In genomic region chr6:17266466-17266865, GRCm38 (mm10) we compare ENCODE assay signal across 24 mouse cellular contexts. TPM values are rescaled to one million over a fixed set of nuclear protein-coding genes. Genes with fewer than 3 reads are reported as not detected.
DNase-seq lines count a peak whose midpoint lies in the region; ATAC-seq and TF ChIP-seq lines count a peak whose summit lies in the region.
"Had no signal": no experiment of that assay in that cellular context is flagged by ENCODE, and none has a peak within 500 bp of the region (broad histone marks: within the 10 kb centered on the region; RNA-seq: fewer than 3 reads in every experiment).

No protein-coding gene starts in this region.

- H3K36me3 ChIP-seq in kidney, postnatal 0 days (ENCODE audit: insufficient read depth, low read length), result no peaks in the 10 kb centered on the region
- H3K36me3 ChIP-seq in stomach, embryonic 15.5 days, result no peaks in the 10 kb centered on the region
- H3K36me3 ChIP-seq: embryonic facial prominence, embryonic 10.5 days; heart, embryonic 12.5 days; hindbrain, embryonic 10.5 days; midbrain, embryonic 15.5 days; neural tube, embryonic 12.5 days had no signal

- DNase-seq in kidney, postnatal 0 days (ENCODE audit: low spot score), result peak; percentile 25
- no peak for DNase-seq in kidney, postnatal 36 days
- peak; percentile 65 for DNase-seq in NIH3T3 (ENCODE audit: low read depth)
- DNase-seq in urinary bladder, adult 18-20 months (ENCODE audit: low spot score in 2 of 2), result no peak
- DNase-seq in cerebellum, adult 9-10 months, result no peak
- DNase-seq: adrenal gland, postnatal 14 days; cerebellum, postnatal 10 days; forebrain, postnatal 0 days; heart, postnatal 10 days; kidney, adult 18-20 months; kidney, postnatal 4 days; right cerebral cortex, postnatal 25 days; spleen, adult 18-20 months; thymus, adult 18-20 months; thymus, postnatal 36 days had no signal

- H3K4me3 ChIP-seq in kidney, postnatal 0 days (replicated peaks; ENCODE audit: low read depth, low read length), result no peak overlapping the region
- no peak overlapping the region for H3K4me3 ChIP-seq in brown adipose tissue, adult 24 weeks (ENCODE audit: insufficient read depth, low read depth, low read length)
- H3K4me3 ChIP-seq in stomach, embryonic 15.5 days (replicated peaks), result no peak overlapping the region
- H3K4me3 ChIP-seq: embryonic facial prominence, embryonic 10.5 days; heart, embryonic 12.5 days; hindbrain, embryonic 10.5 days; midbrain, embryonic 15.5 days; neural tube, embryonic 12.5 days had no signal

- no peak overlapping the region for H3K27ac ChIP-seq in kidney, postnatal 0 days
- peak overlapping the region; percentile 73 for H3K27ac ChIP-seq in brown adipose tissue, adult 24 weeks (replicated peaks; ENCODE audit: low read depth, low read length)
- peak overlapping the region; percentile 53 for H3K27ac ChIP-seq in stomach, embryonic 15.5 days
- H3K27ac ChIP-seq: embryonic facial prominence, embryonic 10.5 days; hindbrain, embryonic 10.5 days; liver, embryonic 14.5 days; midbrain, embryonic 15.5 days; neural tube, embryonic 12.5 days had no signal

- no peaks in the 10 kb centered on the region for H3K9me3 ChIP-seq in kidney, postnatal 0 days (replicated peaks; ENCODE audit: low read length)
- no peaks in the 10 kb centered on the region for H3K9me3 ChIP-seq in stomach, embryonic 15.5 days
- H3K9me3 ChIP-seq: embryonic facial prominence, embryonic 10.5 days; heart, embryonic 12.5 days; hindbrain, embryonic 10.5 days; midbrain, embryonic 15.5 days; neural tube, embryonic 12.5 days had no signal

- ATAC-seq in kidney, postnatal 0 days (replicated peaks; ENCODE audit: low FRiP score, low read depth), result no peak
- no peak for ATAC-seq in stomach, embryonic 15.5 days (ENCODE audit: insufficient read depth, low FRiP score, low read depth)
- ATAC-seq: forebrain, postnatal 0 days; hindbrain, embryonic 16.5 days; midbrain, embryonic 15.5 days had no signal

- TF ChIP-seq CTCF in kidney, postnatal 0 days (IDR thresholded peaks at IDR 0.05; ENCODE audit: low read depth), result no peak

- no peaks in the 10 kb centered on the region for H3K4me1 ChIP-seq in kidney, postnatal 0 days (replicated peaks; ENCODE audit: insufficient read depth, low read length)
- peaks cover 9% of the 10 kb centered on the region for H3K4me1 ChIP-seq in brown adipose tissue, adult 24 weeks (ENCODE audit: control insufficient read depth, insufficient read depth, insufficient read length, low read length)
- no peaks in the 10 kb centered on the region for H3K4me1 ChIP-seq in stomach, embryonic 15.5 days
- H3K4me1 ChIP-seq: embryonic facial prominence, embryonic 10.5 days; heart, embryonic 12.5 days; hindbrain, embryonic 10.5 days; midbrain, embryonic 15.5 days; neural tube, embryonic 12.5 days had no signal

- H3K9ac ChIP-seq in kidney, postnatal 0 days (ENCODE audit: low read depth, low read length), result no peak overlapping the region
- no peak overlapping the region for H3K9ac ChIP-seq in stomach, embryonic 15.5 days
- H3K9ac ChIP-seq: forebrain, postnatal 0 days; heart, embryonic 12.5 days; liver, embryonic 14.5 days; midbrain, embryonic 15.5 days; neural tube, embryonic 12.5 days had no signal

- WGBS in kidney, postnatal 0 days, result 46% methylated on average over 3 of the region's 3 CpGs
- 44% methylated on average over 3 of the region's 3 CpGs for whole genome bisulfite sequencing in stomach, embryonic 15.5 days

- H3K27me3 ChIP-seq in kidney, postnatal 0 days (ENCODE audit: insufficient read depth, low read length), result no peaks in the 10 kb centered on the region
- no peaks in the 10 kb centered on the region for H3K27me3 ChIP-seq in stomach, embryonic 15.5 days (replicated peaks)
- H3K27me3 ChIP-seq: heart, embryonic 12.5 days; midbrain, embryonic 15.5 days; neural tube, embryonic 12.5 days had no signal

- no peak overlapping the region for H3K4me2 ChIP-seq in kidney, postnatal 0 days (ENCODE audit: low read length)
- no peak overlapping the region for H3K4me2 ChIP-seq in stomach, embryonic 15.5 days
- H3K4me2 ChIP-seq: heart, embryonic 12.5 days; midbrain, embryonic 15.5 days; neural tube, embryonic 12.5 days had no signal

RNA-seq across cellular contexts. Expression of gene Cav2, which starts 14.5 kb away (rescaled TPM):
- 53.9 and 54.2 TPM in 2 replicates for polyA plus RNA-seq in kidney, postnatal 0 days (2015; fragmentation: Nextera tagmentation; extraction: Ambion mirVana)
- 223 and 244 TPM in 2 replicates for polyA plus RNA-seq in brown adipose tissue, adult 24 weeks (2012; ENCODE audit: insufficient read depth, insufficient read length, missing spikeins)
- polyA plus RNA-seq in stomach, embryonic 15.5 days (2015; fragmentation: Nextera tagmentation; extraction: Ambion mirVana), result 43.4 and 52.2 TPM in 2 replicates

RNA-seq across cellular contexts. Expression of gene Cav1, which starts 39.7 kb away (rescaled TPM):
- polyA plus RNA-seq in kidney, postnatal 0 days (2015; fragmentation: Nextera tagmentation; extraction: Ambion mirVana), result 69.4 and 75.5 TPM in 2 replicates
- 735 and 867 TPM in 2 replicates for polyA plus RNA-seq in brown adipose tissue, adult 24 weeks (2012; ENCODE audit: insufficient read depth, insufficient read length, missing spikeins)
- polyA plus RNA-seq in stomach, embryonic 15.5 days (2015; fragmentation: Nextera tagmentation; extraction: Ambion mirVana), result 304 and 345 TPM in 2 replicates

Comparison
In these comparisons a context has a peak if more than half of its experiments do, and no peak if none do; other contexts are left out.
1. DNase-seq: peak in kidney, postnatal 0 days (single experiment) and NIH3T3 (single experiment); none in kidney, postnatal 36 days (0 of 2), urinary bladder, adult 18-20 months (0 of 2) and cerebellum, adult 9-10 months (single experiment).